Mouse (Mus musculus): Measurements from ENCODE around the gene Grin2a.
A peak's percentile ranks its signal among the peaks of the same experiment; 100 is the strongest.

Grin2a gene

DNA sequence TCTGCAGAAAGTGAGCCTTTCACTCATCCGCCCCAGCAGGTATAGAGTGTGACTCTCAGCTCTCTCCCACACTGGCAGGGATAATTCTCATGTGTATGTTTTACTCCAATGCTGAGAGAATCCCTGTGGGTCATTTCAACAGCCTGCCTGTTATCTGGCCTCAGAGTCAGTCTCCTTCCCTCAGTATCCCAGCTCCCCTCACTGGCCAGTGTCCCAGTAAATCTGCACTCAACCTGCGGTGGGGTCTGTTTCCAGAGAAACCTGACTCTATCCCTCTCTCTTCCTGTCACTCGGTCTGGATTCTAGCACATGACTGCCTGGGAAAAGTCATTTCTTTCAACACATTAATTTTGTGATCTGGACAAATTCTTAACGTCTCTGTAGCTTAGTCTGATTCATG, 122.4 kb downstream of the Grin2a start:
- DNase-seq (ENCODE audit: low spot score in 2 of 2): no peak

DNA sequence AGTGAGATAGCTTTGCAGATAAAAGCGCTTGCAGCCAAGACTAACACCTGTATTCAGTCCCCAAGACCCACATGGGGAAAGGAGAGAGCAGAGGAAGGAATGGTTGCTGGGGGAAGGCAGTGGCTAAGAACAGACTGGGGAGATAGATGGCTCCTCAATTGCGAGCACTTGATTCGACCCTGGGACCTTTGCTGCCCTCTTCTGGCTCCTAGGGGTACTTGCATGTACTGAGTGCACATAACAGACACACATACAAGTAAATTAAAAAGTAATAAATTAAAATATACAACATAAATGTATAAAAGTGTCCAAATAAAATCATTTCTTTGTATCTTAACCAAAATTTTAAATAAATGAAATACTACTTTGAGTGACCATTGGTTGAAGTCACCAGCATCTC, 129.7 kb downstream of the Grin2a start:
- no peak for DNase-seq (ENCODE audit: low spot score in 2 of 2)

DNA sequence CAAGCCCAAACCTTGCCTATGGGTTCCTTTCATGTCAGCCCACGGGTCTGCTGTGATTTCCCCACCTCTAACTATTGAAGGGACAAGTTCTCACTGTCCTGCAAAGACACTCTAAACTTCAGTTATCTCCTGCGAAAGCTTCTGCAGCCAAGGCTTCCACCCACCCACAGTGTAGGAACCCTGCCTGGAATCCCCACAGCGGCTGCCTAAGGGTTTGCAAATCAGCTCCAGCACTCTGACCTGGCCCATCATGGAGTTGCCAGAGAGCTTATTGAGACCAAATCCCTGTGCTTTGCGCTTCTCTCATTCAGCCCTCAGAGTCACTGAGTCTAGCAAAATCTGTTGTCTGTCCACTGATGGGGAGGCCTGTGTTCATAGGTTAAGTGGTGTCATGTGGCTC, 130.3 kb downstream of the Grin2a start:
- DNase-seq (ENCODE audit: low spot score in 2 of 2): no peak

DNA sequence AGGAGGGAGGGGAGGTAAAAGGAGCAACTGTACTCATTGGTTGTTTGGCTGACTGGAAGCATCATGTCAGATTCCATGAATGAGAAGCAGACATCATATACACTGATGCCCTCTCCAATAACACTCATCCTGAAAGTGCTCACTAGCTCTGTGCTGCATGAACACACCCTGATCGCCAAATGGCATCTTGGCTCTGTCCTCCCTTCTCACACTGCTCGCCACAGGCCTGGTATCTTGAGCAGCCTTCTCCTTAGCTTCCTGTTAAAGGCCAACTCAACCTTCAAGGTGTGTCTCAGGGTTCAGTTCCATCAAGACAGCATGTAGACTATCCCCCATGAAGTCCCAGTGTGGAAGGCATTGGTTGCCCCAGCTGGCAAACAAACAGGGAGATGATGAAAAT, 137.6 kb downstream of the Grin2a start:
- no peak for DNase-seq (ENCODE audit: low spot score in 2 of 2)

DNA sequence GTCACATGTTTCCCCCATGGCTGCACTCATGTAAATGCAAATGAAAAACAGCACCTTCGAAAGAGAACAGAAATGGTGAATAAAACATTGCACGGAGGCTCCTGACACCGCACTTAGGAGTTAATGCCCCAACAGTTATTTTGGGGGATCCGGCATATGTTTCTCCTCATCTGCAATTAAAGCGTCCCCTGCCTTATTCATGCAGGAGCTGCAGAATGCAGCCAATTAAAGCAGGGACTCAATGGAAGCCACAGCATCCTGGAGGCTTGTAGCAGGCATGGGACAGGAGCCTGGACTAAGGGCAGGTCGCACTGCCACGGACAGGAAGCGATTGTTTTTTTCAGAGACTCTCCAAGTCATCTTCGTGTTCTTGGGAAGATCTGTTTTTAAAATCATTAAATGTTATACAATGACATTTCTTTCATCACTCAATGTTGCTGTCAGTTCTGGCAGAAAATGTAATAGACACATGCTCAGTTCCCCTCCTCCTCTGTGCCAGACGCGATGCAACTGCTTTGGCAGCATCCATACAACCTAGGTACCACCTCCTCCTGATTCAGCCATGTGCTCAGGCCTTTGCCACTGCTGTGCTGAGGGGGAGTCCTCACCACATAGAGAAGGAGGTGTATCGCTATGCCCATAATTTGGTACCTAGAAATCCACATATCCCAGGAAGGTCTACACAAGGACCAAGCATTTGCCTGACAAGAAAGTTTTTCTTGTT, 143.9 kb downstream of the Grin2a start:
- DNase-seq (ENCODE audit: low spot score in 2 of 2): peak; percentile 34 to 44

DNA sequence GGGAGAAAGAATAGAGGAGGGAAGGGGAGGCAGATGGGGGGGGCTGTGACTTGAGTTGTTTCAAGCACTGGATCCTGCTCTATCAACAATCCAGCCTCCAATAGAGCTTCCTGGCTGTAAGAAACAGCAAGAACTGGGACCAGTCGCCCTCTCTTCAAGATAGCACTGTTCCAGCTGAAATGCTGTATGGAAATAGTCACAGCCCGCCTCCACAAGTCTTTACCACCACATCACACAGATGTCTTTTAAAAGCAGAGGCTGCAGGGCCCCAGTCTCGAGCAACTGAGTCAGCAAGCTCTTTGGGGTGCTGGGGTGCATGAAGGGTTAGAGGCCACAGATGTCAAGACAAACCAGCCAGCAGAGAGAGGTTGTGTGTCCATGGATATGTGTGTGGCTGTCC, 153.9 kb downstream of the Grin2a start:
- DNase-seq (ENCODE audit: low spot score in 2 of 2): peak in 1 of 2 experiments; percentile 35

DNA sequence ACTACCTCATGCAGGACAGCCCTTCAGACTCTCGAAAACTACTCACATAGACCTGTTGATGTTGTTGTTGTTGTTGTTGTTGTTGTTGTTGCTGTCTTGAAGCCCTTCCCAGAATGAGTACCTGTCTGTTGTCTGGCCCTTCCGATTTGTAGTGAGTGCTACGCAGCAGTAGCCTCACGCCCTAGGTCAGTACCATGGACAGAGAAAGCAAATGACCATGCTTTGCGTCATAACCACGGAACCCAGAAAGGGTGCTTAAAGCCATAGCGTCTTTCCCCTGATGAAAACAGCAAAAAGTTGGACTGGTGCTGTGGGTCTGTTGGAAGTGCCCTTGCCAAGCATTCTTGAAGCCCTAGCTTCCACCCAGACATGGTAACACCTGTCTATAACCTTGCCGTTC, 158.8 kb downstream of the Grin2a start:
- DNase-seq (ENCODE audit: low spot score in 2 of 2): no peak

DNA sequence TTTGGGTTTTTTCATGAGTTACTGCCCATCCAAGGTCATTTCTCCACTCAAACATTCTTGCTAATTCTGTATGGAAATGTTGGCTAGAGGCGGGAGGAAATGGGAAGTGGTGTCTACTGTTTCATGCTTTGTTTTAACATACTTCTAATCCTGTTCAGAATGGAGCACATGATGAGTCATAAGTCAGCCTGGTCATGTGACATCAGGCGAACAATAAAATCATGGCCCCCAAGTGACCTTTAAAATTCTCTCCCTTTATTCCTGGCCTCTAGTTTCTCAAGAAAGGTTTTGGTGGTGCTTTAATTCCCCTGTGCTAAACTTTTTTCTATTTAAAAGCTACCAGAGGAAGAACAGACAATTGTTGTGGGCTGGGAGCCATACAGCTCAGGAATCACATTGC, 161.1 kb downstream of the Grin2a start:
- DNase-seq (ENCODE audit: low spot score in 2 of 2): no peak

DNA sequence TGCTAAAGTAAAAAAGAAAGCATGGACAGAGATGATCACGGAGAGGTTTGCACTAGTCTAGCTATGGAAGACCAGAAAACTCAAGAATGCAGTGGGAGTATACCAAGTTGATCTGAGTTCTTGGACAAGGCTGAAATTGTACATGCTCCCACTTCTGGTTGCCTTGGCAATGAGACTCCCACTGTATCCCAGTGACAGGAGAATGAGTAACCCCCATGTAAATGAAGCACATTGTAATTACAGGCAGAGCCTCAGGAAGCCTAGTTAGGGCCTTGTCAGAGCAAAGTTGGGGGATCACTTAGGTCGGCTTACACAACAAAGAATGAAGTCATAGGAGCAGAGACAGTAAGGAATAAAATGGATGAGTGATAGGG, 170.3 kb downstream of the Grin2a start:
- DNase-seq (ENCODE audit: low spot score in 2 of 2): peak in 1 of 2 experiments; percentile 66

DNA sequence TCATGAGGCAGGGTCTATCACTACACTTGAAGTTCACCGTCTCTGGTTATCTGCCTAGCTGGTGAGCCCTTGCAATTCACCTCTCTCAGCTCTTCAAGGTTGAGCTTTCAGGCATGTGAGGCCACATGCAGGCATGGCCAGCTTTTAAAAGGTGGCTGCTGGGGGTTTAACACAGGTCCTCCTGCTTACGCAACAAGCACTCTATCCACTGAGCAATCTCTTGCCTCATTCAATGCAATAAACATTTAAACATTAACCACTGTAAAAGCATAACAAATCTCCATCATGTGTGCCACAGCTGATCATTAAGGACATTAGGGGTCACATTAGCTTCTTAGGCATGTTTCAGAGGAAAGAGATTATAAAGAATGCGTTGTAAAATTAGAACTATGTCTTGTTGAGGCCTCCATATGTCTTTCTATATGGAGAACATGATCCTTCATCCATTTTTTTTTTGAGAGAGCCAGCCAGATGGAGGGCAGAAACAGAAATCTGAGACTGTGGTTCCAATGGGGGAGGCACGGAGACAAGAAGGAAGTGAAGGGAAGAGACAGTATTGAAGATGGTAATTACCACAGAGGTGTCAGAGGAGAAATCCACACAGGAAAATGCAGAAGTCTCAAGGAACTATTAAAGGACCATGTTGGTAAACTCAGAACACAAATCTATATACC, 170.8 kb downstream of the Grin2a start:
- DNase-seq (ENCODE audit: low spot score in 2 of 2): no peak

DNA sequence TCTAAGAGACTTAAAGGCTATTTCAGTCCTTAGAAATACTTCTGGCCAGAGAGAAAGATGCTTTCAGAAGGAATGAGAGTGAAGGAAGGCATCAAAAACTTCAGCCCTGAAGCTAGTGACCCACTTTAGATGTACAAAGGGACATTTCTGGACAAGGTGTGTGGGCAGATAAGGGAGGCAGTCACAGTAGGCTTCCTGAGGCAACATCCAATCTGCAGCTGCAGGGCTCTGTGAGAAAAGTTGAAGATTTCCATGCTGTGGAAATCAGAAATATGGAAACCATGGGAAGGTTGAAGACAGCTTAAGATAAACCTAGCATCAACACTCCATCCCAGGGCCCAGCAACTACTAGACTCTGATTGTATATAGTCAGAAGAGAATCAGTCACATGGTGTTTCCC, 171.7 kb downstream of the Grin2a start:
- no peak for DNase-seq (ENCODE audit: low spot score in 2 of 2)

DNA sequence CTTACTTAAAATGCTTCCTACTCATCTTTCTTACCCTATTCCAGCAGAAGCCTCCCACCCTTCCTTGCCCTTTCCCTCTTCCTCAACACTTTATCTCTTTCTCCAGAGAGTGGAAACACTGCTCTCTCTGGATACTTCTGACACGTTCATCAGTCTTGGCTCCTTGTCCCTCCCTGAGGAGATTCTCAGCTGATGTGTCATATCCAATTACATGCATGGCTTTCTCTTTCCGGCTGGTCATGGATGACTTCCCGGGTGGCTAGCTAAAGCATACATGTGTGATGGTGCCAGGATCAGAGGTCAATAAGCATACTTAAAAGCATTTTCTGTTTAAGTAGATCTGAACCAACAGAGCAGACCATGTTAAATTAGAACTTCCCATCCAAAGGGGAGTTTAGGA, 175.9 kb downstream of the Grin2a start:
- no peak for DNase-seq (ENCODE audit: low spot score in 2 of 2)

DNA sequence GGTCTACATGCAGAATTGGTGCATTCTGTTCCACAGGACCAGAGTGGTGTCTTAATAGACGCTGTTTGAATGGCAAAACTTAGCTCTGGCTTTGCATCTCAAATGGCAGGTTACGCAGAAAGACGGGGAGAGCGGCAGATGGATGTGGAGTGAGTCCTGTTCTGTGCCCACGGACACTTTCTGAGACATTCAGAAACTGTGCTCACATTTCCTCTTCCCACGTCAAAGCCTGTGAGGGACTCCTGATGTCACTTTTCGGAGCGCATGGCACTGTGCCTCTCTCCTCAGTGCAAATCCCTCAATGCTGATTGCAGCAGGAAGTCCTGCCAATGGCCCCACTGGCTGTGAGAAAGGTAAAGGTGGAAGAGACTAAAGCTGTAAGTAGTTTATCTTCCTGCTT, 194.0 kb downstream of the Grin2a start:
- peak; percentile 49 to 73 for DNase-seq (ENCODE audit: low spot score in 2 of 2)

DNA sequence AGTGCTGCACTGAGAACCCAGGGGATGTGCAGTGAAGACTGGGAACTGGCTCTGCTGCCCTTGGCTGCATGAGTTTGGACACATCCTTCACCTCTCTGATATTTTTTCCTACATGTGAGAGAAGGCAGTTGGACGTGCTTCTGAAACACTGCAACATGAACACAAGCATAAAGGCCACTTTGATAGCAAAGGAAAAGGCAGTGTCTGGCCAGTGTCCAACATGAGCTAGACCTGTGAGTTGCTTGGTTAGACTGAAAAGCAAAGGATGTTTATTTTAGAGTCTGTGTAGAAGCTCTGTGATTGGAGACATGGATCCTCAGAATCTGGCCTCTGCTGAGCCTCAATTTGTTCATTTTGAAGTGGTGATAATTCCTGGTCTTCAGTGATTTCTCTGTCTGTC, 195.1 kb downstream of the Grin2a start:
- no peak for DNase-seq (ENCODE audit: low spot score in 2 of 2)

DNA sequence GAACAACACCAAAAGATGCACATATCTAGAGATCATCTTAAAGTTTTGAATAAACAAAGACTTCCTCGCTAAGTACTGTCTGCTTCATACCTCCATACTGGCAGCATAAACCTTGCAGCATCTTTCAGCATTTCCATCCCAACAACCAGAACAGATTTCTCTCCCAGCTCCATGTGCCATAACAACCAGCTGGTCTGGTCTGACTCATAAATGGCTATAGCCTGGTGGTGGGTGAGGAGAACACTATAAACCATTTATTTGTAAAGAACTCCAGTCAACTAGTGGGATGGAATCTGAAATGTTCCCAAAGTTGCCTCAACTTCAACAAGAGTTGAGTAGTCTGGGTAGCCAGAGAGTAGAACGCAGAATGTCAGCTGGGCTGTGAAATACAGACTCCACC, 202.4 kb downstream of the Grin2a start:
- no peak for DNase-seq (ENCODE audit: low spot score in 2 of 2)

DNA sequence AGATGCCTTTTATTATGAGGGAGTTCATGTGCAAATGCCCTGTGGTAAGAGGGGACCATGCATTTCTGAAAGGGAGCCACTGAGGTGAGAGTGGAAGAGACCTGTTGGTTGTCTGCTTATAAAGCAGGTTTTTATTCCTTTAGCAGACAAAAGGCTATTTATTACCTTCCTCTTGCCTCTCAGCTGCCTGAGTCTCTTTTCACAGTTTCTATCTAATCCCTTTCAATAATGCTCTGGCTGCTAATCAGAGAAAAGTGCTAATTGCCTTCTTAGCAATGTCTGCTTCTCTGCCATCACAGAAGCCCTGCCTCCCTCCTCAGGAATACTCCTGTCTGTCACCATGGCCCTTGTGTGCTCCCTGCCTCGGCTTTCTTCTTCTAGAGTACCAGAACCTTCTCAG, 209.1 kb downstream of the Grin2a start:
- no peak for DNase-seq (ENCODE audit: low spot score in 2 of 2)

DNA sequence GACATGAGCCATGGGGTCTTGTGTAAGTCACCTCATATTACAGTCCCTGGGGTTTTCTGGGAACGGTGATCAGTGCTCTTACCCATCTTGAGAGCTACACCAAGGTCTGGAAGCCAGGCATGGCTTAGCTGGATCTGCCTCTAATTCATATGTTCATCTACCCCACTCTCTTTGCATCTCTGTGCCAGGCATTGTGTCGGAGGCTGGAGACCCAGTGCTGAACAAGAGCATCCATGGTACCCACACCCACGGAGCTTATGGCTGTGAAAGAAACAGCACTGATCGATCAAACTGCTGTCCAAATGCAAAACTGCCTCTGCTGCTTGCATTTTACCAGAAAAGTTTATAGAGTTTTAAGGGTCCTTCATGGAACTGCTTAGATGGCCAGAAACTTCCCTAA, 209.5 kb downstream of the Grin2a start:
- no peak for DNase-seq (ENCODE audit: low spot score in 2 of 2)

DNA sequence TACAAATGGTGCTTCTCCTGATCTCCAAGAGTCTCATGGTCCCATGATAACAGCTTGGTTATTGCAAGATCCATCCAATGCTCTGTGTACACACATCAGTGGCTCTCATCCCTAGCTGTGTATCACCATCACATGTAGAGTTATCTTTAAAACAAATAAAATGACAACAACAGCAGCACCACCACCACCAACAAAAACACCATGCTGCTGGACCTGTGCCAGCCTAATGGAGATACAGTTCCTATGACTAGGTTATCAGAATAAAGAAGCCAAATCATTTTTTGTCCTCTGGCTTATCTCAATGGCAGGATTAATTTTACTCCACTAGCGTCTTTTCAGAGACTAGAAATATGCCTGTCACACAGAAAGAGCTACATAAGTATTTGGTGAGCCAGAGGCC, 226.4 kb downstream of the Grin2a start:
- no peak for DNase-seq (ENCODE audit: low spot score in 2 of 2)

DNA sequence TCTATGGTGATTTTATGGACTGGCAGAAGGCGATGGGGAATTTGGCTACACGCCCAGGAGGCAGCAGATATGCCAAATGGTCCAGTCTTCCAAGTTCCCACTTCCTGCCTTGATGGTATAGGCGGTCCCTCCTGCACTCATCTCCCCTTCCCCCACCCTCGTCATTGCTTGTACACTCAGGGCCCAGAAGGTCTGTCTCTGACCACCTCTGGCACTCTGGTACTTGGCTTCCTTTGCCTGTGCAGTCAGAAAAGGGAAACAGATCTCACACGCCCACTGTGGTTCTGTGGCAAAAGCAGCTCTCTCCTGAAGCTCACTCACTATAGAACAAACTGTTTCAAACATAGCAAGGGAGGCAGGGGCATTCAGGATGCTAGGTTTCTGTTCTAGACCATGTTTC, 227.0 kb downstream of the Grin2a start:
- peak; percentile 81 to 82 for DNase-seq (ENCODE audit: low spot score in 2 of 2)

DNA sequence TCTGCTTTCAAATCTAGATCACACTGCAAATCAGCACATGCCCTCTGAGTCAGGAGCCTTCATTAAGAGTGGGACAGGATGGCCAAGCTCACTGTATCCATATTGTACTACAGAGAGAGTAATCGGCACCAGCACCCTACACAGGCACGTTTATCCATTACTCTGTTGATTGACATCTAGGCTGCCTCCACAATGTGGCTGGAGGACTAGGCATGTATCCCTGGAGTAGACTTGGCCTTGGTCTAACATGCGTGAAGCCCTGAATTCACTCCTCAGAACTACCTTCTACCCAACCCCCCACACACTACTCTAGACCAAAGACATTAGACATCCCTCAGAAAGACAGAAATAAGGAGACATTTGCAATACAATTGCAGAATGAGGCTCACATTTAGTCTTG, 227.4 kb downstream of the Grin2a start:
- no peak for DNase-seq (ENCODE audit: low spot score in 2 of 2)

DNA sequence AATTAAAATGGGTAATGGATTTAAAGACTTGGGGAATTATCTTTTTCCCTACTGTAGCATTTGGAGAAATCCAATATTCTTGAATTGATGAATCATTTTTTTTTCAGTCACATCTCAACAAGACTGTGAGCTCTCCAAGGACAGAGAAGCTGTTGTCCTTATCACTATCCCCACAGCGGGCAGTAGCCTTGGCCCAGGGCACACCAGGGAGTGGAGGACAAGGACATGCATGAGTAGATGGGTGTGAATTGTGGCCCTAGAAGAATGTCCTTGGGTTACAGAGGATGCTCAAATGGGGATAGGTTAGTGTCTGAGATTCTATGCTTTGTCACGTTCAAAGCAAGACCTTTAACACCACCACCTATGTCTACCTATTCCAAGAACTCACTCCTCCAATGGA, 231.3 kb downstream of the Grin2a start:
- no peak for DNase-seq (ENCODE audit: low spot score in 2 of 2)

DNA sequence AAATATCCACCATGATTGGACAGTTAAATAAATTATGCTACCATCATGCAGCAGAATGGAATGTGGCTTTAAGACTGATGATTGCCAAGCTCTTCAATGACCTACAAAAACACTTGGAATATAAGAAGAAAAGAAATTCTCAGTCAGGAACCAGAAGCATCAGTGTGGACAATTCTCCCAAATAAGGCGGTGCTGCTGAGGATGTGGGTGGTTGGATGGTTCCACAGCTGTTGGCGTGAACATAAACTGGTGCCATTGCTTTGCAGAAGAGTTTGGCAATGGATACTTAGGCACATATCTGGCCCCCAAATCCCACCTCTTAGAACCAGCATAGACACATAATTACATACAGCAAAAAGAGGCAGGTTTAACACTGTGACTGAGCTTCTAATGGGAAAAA, 235.0 kb downstream of the Grin2a start:
- no peak for DNase-seq (ENCODE audit: low spot score in 2 of 2)

DNA sequence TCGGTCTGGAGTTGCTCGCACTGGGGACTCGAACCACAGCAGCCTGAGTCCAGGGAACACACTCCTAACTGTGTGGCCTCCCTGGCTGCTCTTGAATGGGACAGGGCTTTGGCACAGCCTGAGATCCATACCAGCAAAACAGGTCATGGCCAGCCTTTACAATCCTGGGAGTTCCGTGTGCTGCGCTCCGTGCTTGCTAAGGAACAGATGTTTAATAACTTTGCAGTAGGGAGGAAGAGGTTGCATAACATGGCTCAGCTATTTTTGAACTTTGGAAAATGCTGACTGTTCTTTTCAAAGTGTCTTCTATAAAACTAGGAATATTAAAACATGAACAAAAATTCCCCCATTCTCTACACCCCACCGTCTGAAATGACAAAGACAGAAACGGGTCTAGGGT, 238.5 kb downstream of the Grin2a start:
- DNase-seq (ENCODE audit: low spot score in 2 of 2): no peak

DNA sequence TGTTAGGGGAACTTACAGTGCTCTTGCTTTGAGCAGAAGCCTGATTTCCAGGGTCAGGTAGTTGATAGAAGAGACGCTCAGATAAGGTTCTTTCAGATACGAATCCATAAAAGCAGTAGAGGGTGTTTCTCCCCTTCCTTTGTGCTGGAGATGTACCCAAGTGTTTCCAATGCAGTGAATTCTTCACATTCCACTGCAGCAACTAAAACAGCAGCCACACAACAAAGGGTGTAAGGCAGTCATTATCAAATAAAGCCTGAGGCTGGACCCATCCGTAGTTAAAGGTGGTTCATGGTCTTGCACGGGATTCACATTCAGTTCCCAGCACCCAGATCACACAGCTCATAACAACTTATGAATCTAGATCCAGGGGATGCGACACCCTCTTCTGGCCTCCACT, 241.3 kb downstream of the Grin2a start:
- DNase-seq (ENCODE audit: low spot score in 2 of 2): no peak

All from right cerebral cortex, postnatal 10 days (tissue).